Mouse (Mus musculus): ENCODE measurements around the gene Eef1akmt3.

DNA sequence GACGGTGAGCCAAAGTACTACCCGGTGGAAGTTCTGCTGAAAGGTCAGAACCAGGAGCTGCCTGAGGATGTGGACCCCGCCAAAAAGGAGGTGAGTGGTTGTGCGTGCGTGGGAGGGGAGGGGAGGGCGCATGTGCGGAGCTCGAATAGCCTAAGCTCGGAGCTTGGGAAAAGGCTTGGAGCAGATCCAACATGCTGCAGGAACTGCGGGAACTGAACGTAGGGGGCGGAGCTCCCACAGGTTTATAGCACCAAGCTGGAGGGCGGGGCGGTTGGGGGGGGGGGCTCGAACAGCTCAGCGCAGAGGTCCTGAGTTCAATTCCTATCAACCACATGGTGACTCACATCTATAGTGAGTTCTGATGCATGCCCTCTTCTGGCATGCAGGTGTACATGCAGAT, 22.9 kb downstream of the Eef1akmt3 start:
- TF ChIP-seq CTCF (IDR thresholded peaks at IDR 0.05) (no peak), EP300 (IDR thresholded peaks at IDR 0.05) (no peak)
